Mouse (Mus musculus) G1E (cell line): ENCODE results near the gene Fam53b. TPM values are rescaled to one million over a fixed set of nuclear protein-coding genes. Genes with fewer than 3 reads are reported as not detected.
A peak's percentile ranks its signal among the peaks of the same experiment; 100 is the strongest.

Source experiments
- ATAC-seq: 2 replicates; pipeline ENCODE4 v1.8.0; 2016; ENCODE audit warnings: mild to moderate bottlenecking; ENCODE audit not compliant: insufficient number of reproducible peaks, poor library complexity, low FRiP score, severe bottlenecking; ENCODE audit errors: extremely low read depth
- DNase-seq: peaks from one replicate; pipeline ENCODE4 v3.0.0; 2012; ENCODE audit warnings: low spot score
- H3K27me3 ChIP-seq: 2 replicates; pipeline ENCODE4 v1.6.1; 2012; ENCODE audit warnings: mild to moderate bottlenecking, low read length, inconsistent platforms; ENCODE audit not compliant: insufficient read depth
- H3K36me3 ChIP-seq: replicated peaks from 2 replicates; pipeline ENCODE3; 2012; ENCODE audit warnings: mild to moderate bottlenecking, inconsistent platforms
- H3K4me1 ChIP-seq: 2 replicates; pipeline ENCODE4 v1.6.1; 2012; ENCODE audit warnings: low read depth, low read length, inconsistent platforms, mixed read lengths; ENCODE audit not compliant: insufficient read depth
- H3K4me3 ChIP-seq: 2 replicates; pipeline ENCODE4 v1.5.1; 2012; ENCODE audit warnings: low read depth, mild to moderate bottlenecking, inconsistent platforms, low read length, moderate library complexity, mixed read lengths
- H3K9me3 ChIP-seq: replicated peaks from 2 replicates; pipeline ENCODE4 v1.6.1; 2012; ENCODE audit warnings: inconsistent platforms
- CTCF ChIP-seq: IDR thresholded peaks from 2 replicates; pipeline ENCODE4 v1.5.1; 2012; ENCODE audit warnings: low read depth, low read length, inconsistent platforms, mixed read lengths
- GATA1 ChIP-seq: IDR thresholded peaks from 2 replicates; pipeline ENCODE4 v1.6.1; 2012; ENCODE audit warnings: borderline replicate concordance, low read length, inconsistent platforms, mixed read lengths
- GATA2 ChIP-seq: IDR thresholded peaks from 2 replicates; pipeline ENCODE4 v1.6.1; 2012; ENCODE audit warnings: low read depth, low read length, inconsistent platforms, borderline replicate concordance
- POLR2AphosphoS5 ChIP-seq: IDR thresholded peaks from 2 replicates; pipeline ENCODE4 v1.6.1; 2012; ENCODE audit warnings: low read depth, low read length, inconsistent platforms; ENCODE audit not compliant: insufficient replicate concordance
- TAL1 ChIP-seq: conservative IDR thresholded peaks from 2 replicates; pipeline ENCODE4 v1.6.1; 2012; ENCODE audit warnings: low read depth, low read length, inconsistent platforms, mixed read lengths
- polyA plus RNA-seq: library from polyadenylated mRNA; stranded (reverse); fragments of >175 nt; gene quantifications from 2 replicates; pipeline ENCODE4 v1.2.3, GENCODE M21; 2012
- total RNA-seq, 2 experiments: library from RNA; stranded (forward) in 1 of 2; stranded (reverse) in 1 of 2; fragments of 200-1000 nt in 1 of 2; fragments of >200 nt in 1 of 2; fragmentation: Nextera tagmentation in 1 of 2; gene quantifications; 2 replicates each; pipeline ENCODE4 v1.2.3; 2014 to 2017

The Fam53b gene
- total and polyA plus RNA-seq, 3 experiments = 22.1 to 63.6 (median 23.8) TPM

DNA sequence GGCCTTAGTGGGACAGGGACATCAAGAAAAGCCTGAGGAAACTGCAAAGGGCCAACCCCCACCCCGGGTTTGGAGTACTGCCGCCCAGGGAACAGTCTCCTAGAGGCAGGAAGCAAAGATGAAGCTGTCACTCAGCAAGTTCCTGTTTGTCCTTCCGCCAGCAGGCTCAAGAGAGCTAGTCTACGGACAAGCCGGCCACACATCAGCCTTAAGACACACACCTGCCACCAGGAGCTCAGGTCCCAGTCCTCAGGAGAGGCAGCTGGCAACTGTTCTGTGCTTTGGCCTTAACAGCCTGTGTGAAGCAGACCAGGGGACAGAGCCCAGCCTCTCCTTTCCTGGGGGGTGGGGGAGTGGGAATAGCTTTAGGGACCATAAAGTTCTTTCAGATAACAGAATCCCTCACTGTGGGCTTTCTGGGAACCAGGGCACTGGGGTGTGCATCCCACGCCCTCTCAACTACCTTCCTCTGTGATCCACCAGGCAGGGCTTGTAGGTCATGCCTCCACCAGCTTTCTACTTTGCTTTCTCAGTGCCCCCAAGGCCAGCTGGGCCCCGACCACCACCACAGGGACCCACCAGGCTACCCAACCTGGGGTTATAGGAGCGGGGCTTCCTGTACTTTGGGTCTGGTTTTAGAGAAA, 100.1 kb downstream of the Fam53b start:
- H3K4me1 ChIP-seq = peaks cover 16% of the 10 kb centered on the region
- no peaks in the 10 kb centered on the region for H3K9me3 ChIP-seq
- no peak for DNase-seq
- peaks cover 68% of the 10 kb centered on the region for H3K36me3 ChIP-seq
- no peaks in the 10 kb centered on the region for H3K27me3 ChIP-seq
- no peak overlapping the region for H3K4me3 ChIP-seq
- TF ChIP-seq TAL1 = no peak
- ATAC-seq = no peak

DNA sequence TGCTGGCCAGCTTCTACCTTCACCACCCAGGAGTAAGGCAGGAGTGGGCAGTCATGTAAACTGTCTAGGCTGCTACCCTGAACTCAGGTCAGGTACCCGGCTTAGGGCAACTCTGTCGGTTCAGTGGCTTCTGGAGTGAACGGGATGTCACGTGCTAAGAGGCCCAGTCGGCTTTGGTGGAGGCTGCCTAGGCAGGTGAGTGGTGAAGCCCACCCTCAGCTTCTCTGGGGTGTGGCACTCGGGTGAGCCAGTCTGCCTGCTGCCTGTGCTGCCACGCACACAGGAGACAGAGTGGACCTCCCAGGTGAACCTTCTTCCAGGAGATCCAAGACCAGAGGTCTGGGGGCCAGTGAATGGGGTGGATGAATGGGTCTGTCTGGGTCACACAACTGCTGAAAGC, 100.7 kb downstream of the Fam53b start:
- DNase-seq = no peak

DNA sequence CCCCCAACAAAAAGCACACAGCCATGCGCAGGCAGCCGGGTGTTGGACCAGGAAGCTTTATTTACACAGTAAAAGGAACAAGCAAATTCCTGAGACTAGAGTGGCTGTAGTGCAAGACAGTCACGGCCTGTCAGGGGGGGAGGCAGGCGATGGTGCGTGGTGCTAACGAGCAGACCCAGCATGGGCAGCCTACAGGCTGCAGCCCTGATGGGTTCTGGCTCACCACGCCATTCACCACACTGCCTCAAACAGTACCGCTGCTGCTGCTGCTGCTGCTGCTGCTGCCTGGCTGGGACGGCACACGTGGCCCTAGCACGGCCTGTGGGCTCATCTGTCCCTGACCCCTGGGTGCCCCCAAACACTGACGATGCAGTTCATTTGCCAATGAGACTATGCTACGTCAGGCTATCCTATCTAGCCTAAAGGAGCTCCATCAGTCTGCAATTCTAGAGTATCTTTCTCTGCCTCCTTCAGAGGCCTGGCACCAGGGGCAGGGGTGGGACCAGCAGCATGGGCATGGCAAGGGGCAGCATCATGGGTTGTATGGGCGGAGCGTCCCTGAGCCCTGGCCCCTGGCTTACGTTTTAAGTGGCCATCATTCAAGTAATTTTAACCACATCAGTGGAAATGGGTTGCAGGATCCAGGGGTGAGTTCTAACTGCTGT, 101.5 kb downstream of the Fam53b start:
- peaks cover 56% of the 10 kb centered on the region for H3K36me3 ChIP-seq
- peaks cover 3% of the 10 kb centered on the region; the same call in 1 of the 2 replicates for H3K27me3 ChIP-seq
- no peak for ATAC-seq
- no peak overlapping the region for H3K4me3 ChIP-seq
- no peaks in the 10 kb centered on the region for H3K9me3 ChIP-seq
- TF ChIP-seq TAL1 (no peak), GATA1 (no peak), POLR2AphosphoS5 (no peak), GATA2 (no peak)
- peaks cover 15% of the 10 kb centered on the region for H3K4me1 ChIP-seq
- no peak for DNase-seq

More for the DNA sequence above, 100.7 kb downstream of the Fam53b start:
- TF ChIP-seq POLR2AphosphoS5 = no peak
- ATAC-seq = no peak
- no peaks in the 10 kb centered on the region for H3K9me3 ChIP-seq
- peaks cover 16% of the 10 kb centered on the region for H3K4me1 ChIP-seq
- no peaks in the 10 kb centered on the region for H3K27me3 ChIP-seq
- H3K36me3 ChIP-seq = peaks cover 63% of the 10 kb centered on the region
- H3K4me3 ChIP-seq = no peak overlapping the region

DNA sequence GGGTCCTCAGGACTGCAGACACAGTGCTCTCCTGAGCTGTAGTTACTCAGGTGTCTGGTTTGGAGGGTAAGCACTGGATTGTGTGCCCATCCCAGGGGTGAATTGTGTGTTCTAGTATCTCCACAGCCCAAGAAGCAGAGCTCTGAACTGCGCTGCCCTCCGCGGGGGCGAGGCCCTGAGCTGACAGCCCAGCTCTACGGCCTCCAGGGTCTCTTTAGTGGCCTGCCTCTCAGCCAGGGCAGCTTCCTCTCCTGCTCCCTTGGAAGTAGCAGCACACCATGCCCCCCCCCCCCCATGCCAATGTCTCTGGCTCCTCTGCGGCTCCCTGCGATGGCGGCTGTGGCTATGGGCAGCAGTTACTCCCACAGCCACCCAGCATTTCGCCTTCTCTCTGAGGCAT, 102.1 kb downstream of the Fam53b start:
- no peak overlapping the region for H3K4me3 ChIP-seq
- H3K9me3 ChIP-seq = no peaks in the 10 kb centered on the region
- H3K27me3 ChIP-seq = peaks cover 3% of the 10 kb centered on the region; the same call in 1 of the 2 replicates
- peaks cover 56% of the 10 kb centered on the region for H3K36me3 ChIP-seq
- H3K4me1 ChIP-seq = peaks cover 11% of the 10 kb centered on the region
- ATAC-seq (no peak), DNase-seq (no peak)
- TF ChIP-seq GATA2 = no peak
- no peak for TF ChIP-seq CTCF

DNA sequence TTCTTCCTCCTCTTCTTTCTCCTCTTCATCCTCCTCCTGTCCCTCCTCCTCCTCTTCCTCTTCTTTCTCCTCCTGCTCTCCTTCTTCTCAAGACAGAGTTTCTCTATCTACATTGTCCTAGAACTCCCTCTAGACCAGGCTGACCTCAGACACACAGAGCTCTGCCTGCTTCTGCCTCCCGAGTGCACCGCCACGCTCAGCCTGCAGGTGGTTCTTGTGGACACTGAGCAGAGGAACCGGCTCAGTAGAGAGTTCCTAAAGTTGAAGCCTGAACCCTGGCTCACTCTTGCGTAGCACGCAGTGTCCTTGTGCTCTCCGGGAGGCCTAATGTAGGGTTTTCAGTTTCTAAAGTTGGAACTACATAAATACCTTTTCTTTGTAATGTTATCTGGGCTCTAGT, 108.6 kb downstream of the Fam53b start:
- H3K36me3 ChIP-seq = no peaks in the 10 kb centered on the region

DNA sequence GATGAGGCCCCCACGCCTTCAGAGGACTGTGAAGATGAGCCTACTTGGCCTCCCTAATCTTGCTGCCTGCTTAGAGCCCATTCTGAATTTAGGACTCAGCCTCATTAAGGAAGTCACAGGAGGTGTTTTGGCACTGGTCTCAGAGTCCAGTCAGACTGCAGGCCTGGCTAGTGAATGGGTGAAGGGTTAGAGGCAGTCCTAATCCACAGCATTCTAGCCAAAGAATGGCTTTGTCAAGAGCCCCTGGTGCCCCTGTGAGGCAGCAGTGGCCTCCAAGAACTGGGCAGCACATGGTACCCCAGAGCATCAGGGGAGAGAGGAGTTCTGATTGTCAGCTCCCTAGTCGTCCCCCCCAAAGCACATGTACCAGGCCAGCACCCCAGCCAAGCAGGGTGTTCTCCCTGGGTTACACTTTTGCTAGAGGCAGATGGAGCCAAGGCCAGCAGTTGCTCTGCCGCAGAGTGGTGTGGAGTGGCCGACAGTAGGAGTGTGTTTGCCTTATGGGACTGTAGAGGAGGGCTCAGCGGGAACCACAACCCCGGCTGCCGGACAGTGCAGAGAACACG, 109.3 kb downstream of the Fam53b start:
- Histone ChIP-seq H3K4me3 (no peak overlapping the region), H3K27me3 (peaks cover 48% of the 10 kb centered on the region), H3K36me3 (no peaks in the 10 kb centered on the region), H3K9me3 (no peaks in the 10 kb centered on the region), H3K4me1 (peaks cover 35% of the 10 kb centered on the region)
- DNase-seq (no peak), ATAC-seq (no peak)
- TF ChIP-seq TAL1 (no peak), CTCF (no peak), GATA1 (no peak), POLR2AphosphoS5 (no peak), GATA2 (no peak)

More for the DNA sequence above, 108.6 kb downstream of the Fam53b start:
- no peak for DNase-seq
- no peak overlapping the region for H3K4me3 ChIP-seq
- no peaks in the 10 kb centered on the region for H3K9me3 ChIP-seq
- no peak for ATAC-seq
- peaks cover 27% of the 10 kb centered on the region for H3K4me1 ChIP-seq
- TF ChIP-seq CTCF = 0 out of 2 replicates have a peak, but pooled peaks have one; percentile 13
- no peak for TF ChIP-seq GATA1
- peaks cover 48% of the 10 kb centered on the region for H3K27me3 ChIP-seq
